16 mouse cellular contexts compared by ENCODE assay signal in genomic region chr6:111610396-111610795, GRCm38 (mm10).
"Had no signal": no experiment of that assay in that cellular context is flagged by ENCODE, and none has a peak within 500 bp of the region (broad histone marks: within the 10 kb centered on the region; RNA-seq: fewer than 3 reads in every experiment).

No protein-coding gene starts in this region.

- H3K9me3 ChIP-seq: neural tube, embryonic 13.5 days; neural tube, embryonic 15.5 days; stomach, embryonic 15.5 days had no signal

- H3K27me3 ChIP-seq: neural tube, embryonic 13.5 days; neural tube, embryonic 15.5 days; stomach, embryonic 15.5 days had no signal

- DNase-seq: retina, postnatal 1 day; right cerebral cortex, adult 18-20 months; right cerebral cortex, postnatal 14 days; right cerebral cortex, postnatal 25 days; right cerebral cortex, postnatal 4 days; spleen, adult 18-20 months; thymus, adult 18-20 months; thymus, adult 2 months; thymus, postnatal 14 days; thymus, postnatal 25 days; thymus, postnatal 36 days; thymus, postnatal 4 days had no signal

- H3K4me3 ChIP-seq: neural tube, embryonic 13.5 days; neural tube, embryonic 15.5 days; stomach, embryonic 15.5 days had no signal

- H3K4me2 ChIP-seq: neural tube, embryonic 13.5 days; neural tube, embryonic 15.5 days; stomach, embryonic 15.5 days had no signal

- H3K36me3 ChIP-seq: neural tube, embryonic 13.5 days; neural tube, embryonic 15.5 days; stomach, embryonic 15.5 days had no signal

- H3K4me1 ChIP-seq: neural tube, embryonic 13.5 days; neural tube, embryonic 15.5 days; stomach, embryonic 15.5 days had no signal

- H3K9ac ChIP-seq: neural tube, embryonic 13.5 days; neural tube, embryonic 15.5 days; stomach, embryonic 15.5 days had no signal

- H3K27ac ChIP-seq: neural tube, embryonic 13.5 days; neural tube, embryonic 15.5 days; stomach, embryonic 15.5 days; stomach, postnatal 0 days had no signal
